Comparison of ENCODE assay signal across 9 mouse cellular contexts in genomic region chr19:44195138-44195537, GRCm38 (mm10). TPM values are rescaled to one million over a fixed set of nuclear protein-coding genes. Genes with fewer than 3 reads are reported as not detected.
DNase-seq lines count a peak whose midpoint lies in the region; ATAC-seq lines count a peak whose summit lies in the region.
"Had no signal": no experiment of that assay in that cellular context is flagged by ENCODE, and none has a peak within 500 bp of the region (broad histone marks: within the 10 kb centered on the region; RNA-seq: fewer than 3 reads in every experiment).

No protein-coding gene starts in this region.

- H3K27me3 ChIP-seq in heart, embryonic 10.5 days (ENCODE audit: insufficient read depth, poor library complexity, severe bottlenecking) = peaks cover 14% of the 10 kb centered on the region; the same call in 1 of the 2 replicates

- ATAC-seq in megakaryocyte, adult 5-6 weeks (ENCODE audit: poor library complexity, severe bottlenecking) = peak; percentile 73

- DNase-seq in heart, adult 18-20 months = peak; percentile 42 to 75
- no peak for DNase-seq in heart, embryonic 10.5 days (ENCODE audit: low spot score)
- DNase-seq in adipocyte (ENCODE audit: low spot score) = peak; percentile 67
- peak; percentile 56 to 78 for DNase-seq in cerebellum, postnatal 4 days (ENCODE audit: low spot score in 2 of 2)
- DNase-seq in gastrocnemius, postnatal 14 days = peak; percentile 70
- peak; percentile 49 for DNase-seq in layer of hippocampus, adult 9-11 months
- DNase-seq in spleen, postnatal 14 days (ENCODE audit: low spot score in 2 of 2) = peak; percentile 28 to 52

- no peaks in the 10 kb centered on the region for H3K9me3 ChIP-seq in heart, embryonic 10.5 days

- H3K36me3 ChIP-seq in heart, embryonic 10.5 days = no peaks in the 10 kb centered on the region

- intact Hi-C loops in gastrocnemius, postnatal 14 days (cut with DNase I; ENCODE audit: low total_unique reads) = no loop called here

- H3K4me3 ChIP-seq in heart, embryonic 10.5 days = no peak overlapping the region
- H3K4me3 ChIP-seq: myocyte had no signal

- 18% methylated on average over 7 of the region's 7 CpGs for whole genome bisulfite sequencing in heart, embryonic 10.5 days

- no peak overlapping the region for H3K27ac ChIP-seq in heart, embryonic 10.5 days

- no peaks in the 10 kb centered on the region for H3K4me1 ChIP-seq in heart, embryonic 10.5 days

RNA-seq across cellular contexts. Expression of gene Pkd2l1, which starts 2.9 kb away (rescaled TPM):
- not detected for total RNA-seq in heart, adult 18-20 months (2021)
- not detected in 2 replicates for polyA plus RNA-seq in heart, embryonic 10.5 days (2016; fragmentation: Nextera tagmentation; extraction: Ambion mirVana)
- total RNA-seq in gastrocnemius, postnatal 14 days (2021) = not detected
- total RNA-seq in megakaryocyte, adult 5-6 weeks (2015) = not detected in 2 replicates
- not detected in 2 replicates for total RNA-seq in megakaryocyte, adult 5-6 weeks (2017)
- polyA plus RNA-seq: myocyte had no signal

RNA-seq across cellular contexts. Expression of gene Scd3, which starts 7.9 kb away (rescaled TPM):
- not detected for total RNA-seq in heart, adult 18-20 months (2021)
- polyA plus RNA-seq in heart, embryonic 10.5 days (2016; fragmentation: Nextera tagmentation; extraction: Ambion mirVana) = 0.15 and 0.64 TPM in 2 replicates
- total RNA-seq in gastrocnemius, postnatal 14 days (2021) = not detected
- not detected in 2 replicates for total RNA-seq in megakaryocyte, adult 5-6 weeks (2015)
- 0.04 TPM in 1 of 2 replicates, not detected in the other for total RNA-seq in megakaryocyte, adult 5-6 weeks (2017)

RNA-seq across cellular contexts. Expression of gene Bloc1s2, which starts 48.9 kb away (rescaled TPM):
- total RNA-seq in heart, adult 18-20 months (2021) = 10 to 100 TPM; 19.0 to 24.3 TPM
- polyA plus RNA-seq in heart, embryonic 10.5 days (2016; fragmentation: Nextera tagmentation; extraction: Ambion mirVana) = 69.0 and 91.3 TPM in 2 replicates
- total RNA-seq in gastrocnemius, postnatal 14 days (2021) = 10 to 100 TPM; 13.4 to 13.9 TPM
- total RNA-seq in megakaryocyte, adult 5-6 weeks (2015) = 145 and 151 TPM in 2 replicates
- 55.1 and 81.9 TPM in 2 replicates for total RNA-seq in megakaryocyte, adult 5-6 weeks (2017)

RNA-seq across cellular contexts. Expression of gene Cwf19l1, which starts 59.5 kb away (rescaled TPM):
- total RNA-seq in heart, adult 18-20 months (2021) = 1 to 10 TPM; 9.0 to 9.1 TPM
- polyA plus RNA-seq in heart, embryonic 10.5 days (2016; fragmentation: Nextera tagmentation; extraction: Ambion mirVana) = 21.9 and 23.8 TPM in 2 replicates
- total RNA-seq in gastrocnemius, postnatal 14 days (2021) = 1 to 10 TPM; 6.4 to 6.6 TPM
- total RNA-seq in megakaryocyte, adult 5-6 weeks (2015) = 16.8 and 17.0 TPM in 2 replicates
- 19.0 and 30.9 TPM in 2 replicates for total RNA-seq in megakaryocyte, adult 5-6 weeks (2017)
